Mouse (Mus musculus) stomach, embryonic 15.5 days (tissue): Measurements from ENCODE around the gene Scarb2. TPM values are rescaled to one million over a fixed set of nuclear protein-coding genes. Genes with fewer than 3 reads are reported as not detected.

ENCODE experiments used
- ATAC-seq: fragments of 200-750 bp; cut with Nextera tagmentation; 2 replicates; pipeline ENCODE4 v1.8.0; 2017; ENCODE audit warnings: low read depth, moderate number of reproducible peaks, moderate TSS enrichment; ENCODE audit not compliant: insufficient read depth, low FRiP score
- H3K27ac ChIP-seq: fragments of 300-500 bp; sonication (generic); 2 replicates; pipeline ENCODE4 v1.5.1; 2015; ENCODE audit warnings: mild to moderate bottlenecking, inconsistent platforms
- H3K27me3 ChIP-seq: fragments of 300-500 bp; sonication (generic); replicated peaks from 2 replicates; pipeline ENCODE4 v1.6.1; 2015; ENCODE audit warnings: inconsistent platforms
- H3K36me3 ChIP-seq: fragments of 300-500 bp; sonication (generic); 2 replicates; pipeline ENCODE4 v1.6.1; 2015; ENCODE audit warnings: inconsistent platforms
- H3K4me1 ChIP-seq: fragments of 300-500 bp; sonication (generic); 2 replicates; pipeline ENCODE4 v1.6.1; 2015; ENCODE audit warnings: inconsistent platforms
- H3K4me2 ChIP-seq: fragments of 300-500 bp; sonication (generic); 2 replicates; pipeline ENCODE4 v1.6.1; 2015; ENCODE audit warnings: mild to moderate bottlenecking, inconsistent platforms
- H3K4me3 ChIP-seq: fragments of 300-500 bp; sonication (generic); replicated peaks from 2 replicates; pipeline ENCODE4 v1.5.1; 2015; ENCODE audit warnings: inconsistent platforms
- H3K9ac ChIP-seq: fragments of 300-500 bp; sonication (generic); 2 replicates; pipeline ENCODE4 v1.6.1; 2015; ENCODE audit warnings: inconsistent platforms
- H3K9me3 ChIP-seq: fragments of 300-500 bp; sonication (generic); 2 replicates; pipeline ENCODE4 v1.6.1; 2016; ENCODE audit warnings: inconsistent platforms
- WGBS: fragments of 180-500 bp; shearing (Covaris S2); methylation state at CpG from one replicate; pipeline ENCODE4 v1.1.7; 2015; 5-methylcytosine and 5-hydroxymethylcytosine counted together
- polyA plus RNA-seq: library from polyadenylated mRNA; unstranded; fragments of >200 nt; fragmentation: Nextera tagmentation; extraction: Ambion mirVana; gene quantifications from 2 replicates; pipeline ENCODE4 v1.2.1, GENCODE M21; 2015

Gene Scarb2
- polyA plus RNA-seq, 1 experiment from 2014 or later, result 15.8 TPM

GRCm38 (mm10) chr5:92506301-92506729, 318 bp downstream of the Scarb2 start:
- Histone ChIP-seq H3K9me3 (no peaks in the 10 kb centered on the region), H3K36me3 (no peaks in the 10 kb centered on the region), H3K4me3 (peak overlapping the region; percentile 98), H3K9ac (0 out of 2 replicates have a peak overlapping the region, but pooled peaks have one; percentile 2), H3K4me1 (peaks cover 24% of the 10 kb centered on the region; the same call in 1 of the 2 replicates), H3K4me2 (peak overlapping the region; percentile 76), H3K27me3 (no peaks in the 10 kb centered on the region), H3K27ac (peak overlapping the region; percentile 99; the same call in 1 of the 2 replicates)
- 27% methylated on average over 4 of the region's 4 CpGs for WGBS
- ATAC-seq, result no peak

- peak; percentile 96 for ATAC-seq
- H3K27ac ChIP-seq, result peak overlapping the region; percentile 99
- H3K9me3 ChIP-seq, result no peaks in the 10 kb centered on the region
- peak overlapping the region; percentile 98 for H3K4me3 ChIP-seq
- no peaks in the 10 kb centered on the region for H3K27me3 ChIP-seq
- H3K36me3 ChIP-seq, result no peaks in the 10 kb centered on the region
- H3K4me1 ChIP-seq, result peaks cover 26% of the 10 kb centered on the region; the same call in 1 of the 2 replicates
- H3K9ac ChIP-seq, result peak overlapping the region; percentile 88
- peak overlapping the region; percentile 76 for H3K4me2 ChIP-seq
- WGBS, result under 1% methylated on average over 48 of the region's 48 CpGs
Observed at GRCm38 (mm10) chr5:92505402-92505865, 1.2 kb downstream of the Scarb2 start.

- peak overlapping the region; percentile 98 for H3K4me3 ChIP-seq
- 0% methylated on average over 35 of the region's 35 CpGs for whole genome bisulfite sequencing
- peak; percentile 72 for ATAC-seq
Observed at GRCm38 (mm10) chr5:92504676-92505400, 1.8 kb downstream of the Scarb2 start.

GRCm38 (mm10) chr5:92503856-92504618, 2.6 kb downstream of the Scarb2 start:
- no peaks in the 10 kb centered on the region for H3K36me3 ChIP-seq
- ATAC-seq, result no peak
- H3K4me1 ChIP-seq, result peaks cover 34% of the 10 kb centered on the region
- no peaks in the 10 kb centered on the region for H3K27me3 ChIP-seq
- H3K9ac ChIP-seq, result peak overlapping the region; percentile 88; the same call in 1 of the 2 replicates
- WGBS, result 40% methylated on average over 7 of the region's 7 CpGs
- H3K4me3 ChIP-seq, result peak overlapping the region; percentile 98
- H3K27ac ChIP-seq, result 0 out of 2 replicates have a peak overlapping the region, but pooled peaks have one; percentile 99
- H3K4me2 ChIP-seq, result peak overlapping the region; percentile 76
- H3K9me3 ChIP-seq, result no peaks in the 10 kb centered on the region

More at GRCm38 (mm10) chr5:92504676-92505400, 1.8 kb downstream of the Scarb2 start:
- Histone ChIP-seq H3K27ac (peak overlapping the region; percentile 99), H3K27me3 (no peaks in the 10 kb centered on the region), H3K36me3 (no peaks in the 10 kb centered on the region), H3K9me3 (no peaks in the 10 kb centered on the region), H3K9ac (peak overlapping the region; percentile 88), H3K4me1 (peaks cover 28% of the 10 kb centered on the region; the same call in 1 of the 2 replicates), H3K4me2 (peak overlapping the region; percentile 76)

- H3K9ac ChIP-seq, result no peak overlapping the region
- H3K27me3 ChIP-seq, result no peaks in the 10 kb centered on the region
- peaks cover 39% of the 10 kb centered on the region for H3K4me1 ChIP-seq
- ATAC-seq, result no peak
- H3K4me3 ChIP-seq, result 0 out of 2 replicates have a peak overlapping the region, but pooled peaks have one; percentile 98
- 85% methylated on average over 9 of the region's 9 CpGs for WGBS
- peak overlapping the region; percentile 76 for H3K4me2 ChIP-seq
- H3K9me3 ChIP-seq, result no peaks in the 10 kb centered on the region
- H3K27ac ChIP-seq, result no peak overlapping the region
- H3K36me3 ChIP-seq, result no peaks in the 10 kb centered on the region
Observed at GRCm38 (mm10) chr5:92503356-92503847, 3.2 kb downstream of the Scarb2 start.

- H3K9ac ChIP-seq, result no peak overlapping the region
- H3K4me1 ChIP-seq, result peaks cover 44% of the 10 kb centered on the region
- H3K9me3 ChIP-seq, result no peaks in the 10 kb centered on the region
- H3K4me3 ChIP-seq, result no peak overlapping the region
- ATAC-seq, result no peak
- H3K27ac ChIP-seq, result peak overlapping the region; percentile 49
- WGBS, result 53% methylated on average over 3 of the region's 3 CpGs
- no peak overlapping the region for H3K4me2 ChIP-seq
- no peaks in the 10 kb centered on the region for H3K36me3 ChIP-seq
- H3K27me3 ChIP-seq, result no peaks in the 10 kb centered on the region
Observed at GRCm38 (mm10) chr5:92499378-92499777, 7.3 kb downstream of the Scarb2 start.

GRCm38 (mm10) chr5:92498661-92499060, 8.0 kb downstream of the Scarb2 start:
- Histone ChIP-seq H3K27ac (peak overlapping the region; percentile 49), H3K9ac (no peak overlapping the region), H3K4me2 (no peak overlapping the region), H3K9me3 (no peaks in the 10 kb centered on the region), H3K27me3 (no peaks in the 10 kb centered on the region), H3K4me3 (no peak overlapping the region), H3K4me1 (peaks cover 39% of the 10 kb centered on the region), H3K36me3 (no peaks in the 10 kb centered on the region)
- 21% methylated on average over 5 of the region's 5 CpGs for WGBS
- peak; percentile 63 for ATAC-seq

- Histone ChIP-seq H3K4me2 (no peak overlapping the region), H3K4me3 (no peak overlapping the region), H3K36me3 (no peaks in the 10 kb centered on the region), H3K27ac (peak overlapping the region; percentile 49), H3K4me1 (peaks cover 34% of the 10 kb centered on the region), H3K27me3 (no peaks in the 10 kb centered on the region), H3K9me3 (no peaks in the 10 kb centered on the region), H3K9ac (no peak overlapping the region)
- ATAC-seq, result peak; percentile 47; the same call in 1 of the 2 replicates
- WGBS, result 41% methylated on average over 3 of the region's 3 CpGs
Observed at GRCm38 (mm10) chr5:92498225-92498624, 8.4 kb downstream of the Scarb2 start.

GRCm38 (mm10) chr5:92495771-92496409, 10.7 kb downstream of the Scarb2 start:
- no peak for ATAC-seq
- no peak overlapping the region for H3K27ac ChIP-seq
- H3K4me1 ChIP-seq, result peaks cover 36% of the 10 kb centered on the region

GRCm38 (mm10) chr5:92495291-92495690, 11.3 kb downstream of the Scarb2 start:
- 54% methylated on average over 4 of the region's 4 CpGs for WGBS
- H3K9ac ChIP-seq, result no peak overlapping the region
- ATAC-seq, result no peak
- H3K4me1 ChIP-seq, result peaks cover 37% of the 10 kb centered on the region
- no peaks in the 10 kb centered on the region for H3K9me3 ChIP-seq
- no peak overlapping the region for H3K4me2 ChIP-seq
- H3K4me3 ChIP-seq, result no peak overlapping the region
- no peaks in the 10 kb centered on the region for H3K27me3 ChIP-seq
- no peak overlapping the region for H3K27ac ChIP-seq
- no peaks in the 10 kb centered on the region for H3K36me3 ChIP-seq

More at GRCm38 (mm10) chr5:92495771-92496409, 10.7 kb downstream of the Scarb2 start:
- H3K9ac ChIP-seq, result no peak overlapping the region
- no peaks in the 10 kb centered on the region for H3K27me3 ChIP-seq
- H3K4me3 ChIP-seq, result no peak overlapping the region
- no peaks in the 10 kb centered on the region for H3K9me3 ChIP-seq
- no peaks in the 10 kb centered on the region for H3K36me3 ChIP-seq
- H3K4me2 ChIP-seq, result no peak overlapping the region
- 73% methylated on average over 7 of the region's 7 CpGs for WGBS

- no peaks in the 10 kb centered on the region for H3K27me3 ChIP-seq
- H3K27ac ChIP-seq, result peak overlapping the region; percentile 45
- H3K4me3 ChIP-seq, result no peak overlapping the region
- H3K9me3 ChIP-seq, result no peaks in the 10 kb centered on the region
- H3K4me2 ChIP-seq, result no peak overlapping the region
- WGBS, result 30% methylated on average over 7 of the region's 7 CpGs
- H3K4me1 ChIP-seq, result peaks cover 40% of the 10 kb centered on the region
- ATAC-seq, result no peak; the same call in 1 of the 2 replicates
- H3K9ac ChIP-seq, result no peak overlapping the region
- no peaks in the 10 kb centered on the region for H3K36me3 ChIP-seq
Observed at GRCm38 (mm10) chr5:92493423-92493822, 13.2 kb downstream of the Scarb2 start.
